Mouse (Mus musculus) neural tube, postnatal 0 days (tissue): ENCODE data around the gene 1810024B03Rik. TPM values are rescaled to one million over a fixed set of nuclear protein-coding genes. Genes with fewer than 3 reads are reported as not detected.

Experiments
- polyA plus RNA-seq: library from polyadenylated mRNA; unstranded; fragments of >200 nt; fragmentation: Nextera tagmentation; extraction: Ambion mirVana; gene quantifications from 2 replicates; pipeline ENCODE4 v1.2.1, GENCODE M21; 2015

Gene 1810024B03Rik
- 1.0 and 1.8 TPM in 2 replicates for polyA plus RNA-seq

GRCm38 (mm10) chr2:127207547-127208451 lies at the start of gene 1810024B03Rik, which contains the start of gene Snrnp200:
Gene 1810024B03Rik (minus strand): TSS chr2:127208280.
Gene Snrnp200 (plus strand): TSS chr2:127208386.

GRCm38 (mm10) chr2:127247592-127248333 lies 39.7 kb upstream of the 1810024B03Rik start, which contains the start of the genes Ciao1 and Tmem127:
Gene Ciao1 (minus strand): TSS chr2:127247816.
Gene Tmem127 (plus strand): TSS chr2:127247908.

GRCm38 (mm10) chr2:127143158-127144063 lies 64.7 kb downstream of the 1810024B03Rik start, which contains the start of gene Itpripl1:
Gene Itpripl1 (minus strand): TSS chr2:127143442.

Other genes starting within 250 kb of the 1810024B03Rik start
- gene Ap4e1, start 199.6 kb downstream of the 1810024B03Rik start, polyA plus RNA-seq, result 6.6 and 6.9 TPM in 2 replicates
- 31.4 and 32.8 TPM in 2 replicates for gene Blvra, start 137.6 kb downstream of the 1810024B03Rik start, polyA plus RNA-seq
- gene Ncaph, start 74.3 kb downstream of the 1810024B03Rik start, polyA plus RNA-seq, result 7.2 and 10.1 TPM in 2 replicates
- gene Itpripl1, start 64.8 kb downstream of the 1810024B03Rik start, polyA plus RNA-seq, result 10.9 and 12.4 TPM in 2 replicates
- 23.3 and 29.3 TPM in 2 replicates for gene Snrnp200, start 106 bp upstream of the 1810024B03Rik start, polyA plus RNA-seq
- 50.4 and 52.9 TPM in 2 replicates for gene Ciao1, start 39.5 kb upstream of the 1810024B03Rik start, polyA plus RNA-seq
- 80.0 and 82.2 TPM in 2 replicates for gene Tmem127, start 39.6 kb upstream of the 1810024B03Rik start, polyA plus RNA-seq
- 89.7 and 93.4 TPM in 2 replicates for gene Stard7, start 61.9 kb upstream of the 1810024B03Rik start, polyA plus RNA-seq
- gene Dusp2, start 127.9 kb upstream of the 1810024B03Rik start, polyA plus RNA-seq, result 23.5 and 23.8 TPM in 2 replicates
- not detected in 2 replicates for gene Astl, start 130.4 kb upstream of the 1810024B03Rik start, polyA plus RNA-seq
- gene Adra2b, start 154.9 kb upstream of the 1810024B03Rik start, polyA plus RNA-seq, result 0.53 and 0.88 TPM in 2 replicates
- gene Gpat2, start 216.9 kb upstream of the 1810024B03Rik start, polyA plus RNA-seq, result 0.17 and 0.21 TPM in 2 replicates
- gene Fahd2a, start 236.3 kb upstream of the 1810024B03Rik start, polyA plus RNA-seq, result 33.7 and 39.1 TPM in 2 replicates